Mouse (Mus musculus) hindbrain, postnatal 0 days (tissue): ENCODE measurements around the gene Fam187b. TPM values are rescaled to one million over a fixed set of nuclear protein-coding genes. Genes with fewer than 3 reads are reported as not detected.

ENCODE experiments used
- ATAC-seq: fragments of 200-750 bp; cut with Nextera tagmentation; 2 replicates; pipeline ENCODE4 v1.8.0; 2017; ENCODE audit warnings: mild to moderate bottlenecking, moderate TSS enrichment, moderate library complexity
- DNase-seq: peaks from one replicate; pipeline ENCODE4 v3.0.0-alpha.2; 2015; ENCODE audit warnings: low spot score
- H3K27ac ChIP-seq: fragments of 300-500 bp; sonication (generic); 2 replicates; pipeline ENCODE4 v1.5.1; 2014; ENCODE audit warnings: mild to moderate bottlenecking
- H3K27me3 ChIP-seq: fragments of 300-500 bp; sonication (generic); 2 replicates; pipeline ENCODE4 v1.6.1; 2014; ENCODE audit warnings: low read length, mixed read lengths; ENCODE audit not compliant: insufficient read depth
- H3K36me3 ChIP-seq: fragments of 300-500 bp; sonication (generic); 2 replicates; pipeline ENCODE4 v1.6.1; 2014; ENCODE audit warnings: low read length, mixed read lengths; ENCODE audit not compliant: insufficient read depth
- H3K4me1 ChIP-seq: fragments of 300-500 bp; sonication (generic); 2 replicates; pipeline ENCODE4 v1.6.1; 2014; ENCODE audit warnings: antibody characterized with exemption, low read length, mixed read lengths; ENCODE audit not compliant: insufficient read depth
- H3K4me2 ChIP-seq: fragments of 300-500 bp; sonication (generic); 2 replicates; pipeline ENCODE4 v1.6.1; 2014; ENCODE audit warnings: low read depth, mild to moderate bottlenecking, low read length, moderate library complexity, mixed read lengths
- H3K4me3 ChIP-seq: fragments of 300-500 bp; sonication (generic); 2 replicates; pipeline ENCODE4 v1.5.1; 2014; ENCODE audit warnings: low read length
- H3K9ac ChIP-seq: fragments of 300-500 bp; sonication (generic); replicated peaks from 2 replicates; pipeline ENCODE4 v1.6.1; 2014; ENCODE audit warnings: mild to moderate bottlenecking, low read length, moderate library complexity, mixed read lengths
- H3K9me3 ChIP-seq: fragments of 300-500 bp; sonication (generic); 2 replicates; pipeline ENCODE4 v1.6.1; 2016; ENCODE audit warnings: low read length, mixed read lengths
- CTCF ChIP-seq: IDR thresholded peaks from 2 replicates; pipeline ENCODE4 v1.5.1; 2016; ENCODE audit warnings: antibody characterized with exemption, control low read depth, low read depth
- WGBS: fragments of 180-500 bp; shearing (Covaris S2); extraction: QIAGEN DNeasy Blood & Tissue Kit; methylation state at CpG from one replicate; pipeline ENCODE4 v1.1.7; 2014; 5-methylcytosine and 5-hydroxymethylcytosine counted together
- polyA plus RNA-seq: library from polyadenylated mRNA; unstranded; fragments of >200 nt; fragmentation: Nextera tagmentation; extraction: Ambion mirVana; gene quantifications from 2 replicates; pipeline ENCODE4 v1.2.1, GENCODE M21; 2015
- total RNA-seq: library from RNA; depleted of rRNA; stranded (reverse); fragments of >200 nt; gene quantifications from 2 replicates; pipeline ENCODE4 v1.2.3, GENCODE M21; 2014; rRNA removed

Fam187b gene
- total and polyA plus RNA-seq, 2 experiments from 2014 or later: 0.16 to 0.89 TPM

- Histone ChIP-seq H3K4me1 (no peaks in the 10 kb centered on the region), H3K36me3 (no peaks in the 10 kb centered on the region), H3K9ac (no peak overlapping the region), H3K27ac (no peak overlapping the region), H3K4me2 (no peak overlapping the region), H3K4me3 (no peak overlapping the region), H3K27me3 (no peaks in the 10 kb centered on the region), H3K9me3 (no peaks in the 10 kb centered on the region)
- no peak for TF ChIP-seq CTCF
- whole genome bisulfite sequencing: 68% methylated on average over 9 of the region's 9 CpGs
- DNase-seq: no peak
- no peak for ATAC-seq
Observed at GRCm38 (mm10) chr7:31033409-31034165, 60.0 kb downstream of the Fam187b start.

GRCm38 (mm10) chr7:31034789-31035188 is 61.2 kb downstream of the Fam187b start:
- TF ChIP-seq CTCF: peak; percentile 40
- H3K4me2 ChIP-seq: no peak overlapping the region
- H3K4me1 ChIP-seq: no peaks in the 10 kb centered on the region
- ATAC-seq: no peak
- no peak overlapping the region for H3K27ac ChIP-seq
- no peak overlapping the region for H3K4me3 ChIP-seq
- WGBS: 71% methylated on average over 11 of the region's 11 CpGs
- no peaks in the 10 kb centered on the region for H3K36me3 ChIP-seq
- no peaks in the 10 kb centered on the region for H3K27me3 ChIP-seq
- no peak overlapping the region for H3K9ac ChIP-seq
- no peaks in the 10 kb centered on the region for H3K9me3 ChIP-seq
- DNase-seq: no peak

GRCm38 (mm10) chr7:31035291-31035690 is 61.7 kb downstream of the Fam187b start:
- Histone ChIP-seq H3K27ac (no peak overlapping the region), H3K27me3 (no peaks in the 10 kb centered on the region), H3K9ac (no peak overlapping the region), H3K4me3 (no peak overlapping the region), H3K4me1 (no peaks in the 10 kb centered on the region), H3K4me2 (no peak overlapping the region), H3K9me3 (no peaks in the 10 kb centered on the region), H3K36me3 (no peaks in the 10 kb centered on the region)
- ATAC-seq (no peak), DNase-seq (no peak)
- WGBS: 79% methylated on average over 11 of the region's 11 CpGs
- TF ChIP-seq CTCF: no peak

GRCm38 (mm10) chr7:31036917-31037316 is 63.3 kb downstream of the Fam187b start:
- no peak overlapping the region for H3K4me3 ChIP-seq
- ATAC-seq: no peak
- no peak overlapping the region for H3K27ac ChIP-seq
- no peaks in the 10 kb centered on the region for H3K4me1 ChIP-seq
- no peak for TF ChIP-seq CTCF
- no peak overlapping the region for H3K9ac ChIP-seq
- WGBS: 88% methylated on average over 7 of the region's 7 CpGs
- no peak overlapping the region for H3K4me2 ChIP-seq
- 0 out of 2 replicates have a peak, but pooled peaks cover 8% of the 10 kb centered on the region for H3K27me3 ChIP-seq
- DNase-seq: no peak
- H3K36me3 ChIP-seq: no peaks in the 10 kb centered on the region
- no peaks in the 10 kb centered on the region for H3K9me3 ChIP-seq

- Histone ChIP-seq H3K9ac (no peak overlapping the region), H3K27ac (no peak overlapping the region), H3K4me2 (no peak overlapping the region), H3K36me3 (no peaks in the 10 kb centered on the region), H3K27me3 (0 out of 2 replicates have a peak, but pooled peaks cover 11% of the 10 kb centered on the region), H3K9me3 (no peaks in the 10 kb centered on the region), H3K4me3 (no peak overlapping the region), H3K4me1 (no peaks in the 10 kb centered on the region)
- no peak for DNase-seq
- TF ChIP-seq CTCF: no peak
- 64% methylated on average over 2 of the region's 2 CpGs for WGBS
- no peak for ATAC-seq
Observed at GRCm38 (mm10) chr7:31037675-31038074, 64.1 kb downstream of the Fam187b start.

- H3K36me3 ChIP-seq: no peaks in the 10 kb centered on the region
- H3K4me2 ChIP-seq: no peak overlapping the region
- H3K4me3 ChIP-seq: no peak overlapping the region
- H3K9me3 ChIP-seq: no peaks in the 10 kb centered on the region
- DNase-seq: no peak
- H3K9ac ChIP-seq: no peak overlapping the region
- TF ChIP-seq CTCF: no peak
- ATAC-seq: no peak; the same call in 1 of the 2 replicates
- H3K27ac ChIP-seq: no peak overlapping the region
- no peaks in the 10 kb centered on the region for H3K4me1 ChIP-seq
- 0 out of 2 replicates have a peak, but pooled peaks cover 15% of the 10 kb centered on the region for H3K27me3 ChIP-seq
- WGBS: 78% methylated on average over 4 of the region's 4 CpGs
Observed at GRCm38 (mm10) chr7:31039011-31039410, 65.4 kb downstream of the Fam187b start.

Other genes with a start within 250 kb of the Fam187b start
- gene Tmem147, start 244.2 kb upstream of the Fam187b start, total RNA-seq: 195 and 238 TPM in 2 replicates
- gene Tmem147, start 244.2 kb upstream of the Fam187b start, polyA plus RNA-seq: 338 and 342 TPM in 2 replicates
- not detected in 2 replicates for gene Gapdhs, start 230.1 kb upstream of the Fam187b start, total RNA-seq
- gene Gapdhs, start 230.1 kb upstream of the Fam187b start, polyA plus RNA-seq: 0.32 and 0.69 TPM in 2 replicates
- gene Sbsn, start 222.3 kb upstream of the Fam187b start, total RNA-seq: 0.84 and 4.2 TPM in 2 replicates
- 2.9 and 3.0 TPM in 2 replicates for gene Sbsn, start 222.3 kb upstream of the Fam187b start, polyA plus RNA-seq
- 1.4 and 2.1 TPM in 2 replicates for gene Dmkn, start 210.0 kb upstream of the Fam187b start, total RNA-seq
- 3.9 and 5.8 TPM in 2 replicates for gene Dmkn, start 210.0 kb upstream of the Fam187b start, polyA plus RNA-seq
- gene Krtdap, start 185.9 kb upstream of the Fam187b start, total RNA-seq: not detected in 2 replicates
- 0.66 and 1.8 TPM in 2 replicates for gene Krtdap, start 185.9 kb upstream of the Fam187b start, polyA plus RNA-seq
- gene Ffar2, start 150.0 kb upstream of the Fam187b start, total RNA-seq: 0.16 TPM in 1 of 2 replicates, not detected in the other
- 0.19 and 0.23 TPM in 2 replicates for gene Ffar2, start 150.0 kb upstream of the Fam187b start, polyA plus RNA-seq
- 0.05 TPM in 1 of 2 replicates, not detected in the other for gene Ffar3, start 117.6 kb upstream of the Fam187b start, total RNA-seq
- gene Ffar3, start 117.6 kb upstream of the Fam187b start, polyA plus RNA-seq: 0.09 TPM in 1 of 2 replicates, not detected in the other
- not detected in 2 replicates for gene Ffar1, start 112.2 kb upstream of the Fam187b start, total RNA-seq
- gene Ffar1, start 112.2 kb upstream of the Fam187b start, polyA plus RNA-seq: not detected in 2 replicates
- 0.07 and 3.2 TPM in 2 replicates for gene Cd22, start 93.4 kb upstream of the Fam187b start, total RNA-seq
- 0.09 and 0.20 TPM in 2 replicates for gene Cd22, start 93.4 kb upstream of the Fam187b start, polyA plus RNA-seq
- 39.0 and 48.7 TPM in 2 replicates for gene Mag, start 58.9 kb upstream of the Fam187b start, total RNA-seq
- 14.4 and 18.6 TPM in 2 replicates for gene Mag, start 58.9 kb upstream of the Fam187b start, polyA plus RNA-seq
- not detected in 2 replicates for gene Hamp2, start 49.1 kb upstream of the Fam187b start, total RNA-seq
- not detected in 2 replicates for gene Hamp2, start 49.1 kb upstream of the Fam187b start, polyA plus RNA-seq
- gene Hamp, start 29.8 kb upstream of the Fam187b start, total RNA-seq: not detected in 2 replicates
- gene Hamp, start 29.8 kb upstream of the Fam187b start, polyA plus RNA-seq: not detected in 2 replicates
- gene Usf2, start 17.0 kb upstream of the Fam187b start, total RNA-seq: 103 and 114 TPM in 2 replicates
- 27.1 and 28.0 TPM in 2 replicates for gene Usf2, start 17.0 kb upstream of the Fam187b start, polyA plus RNA-seq
- 22.8 and 28.8 TPM in 2 replicates for gene Lsr, start 326 bp upstream of the Fam187b start, total RNA-seq
- 25.3 and 25.5 TPM in 2 replicates for gene Lsr, start 326 bp upstream of the Fam187b start, polyA plus RNA-seq
- gene Fxyd5, start 68.7 kb downstream of the Fam187b start, total RNA-seq: 15.3 and 22.1 TPM in 2 replicates
- 33.3 and 35.3 TPM in 2 replicates for gene Fxyd5, start 68.7 kb downstream of the Fam187b start, polyA plus RNA-seq
- 234 and 282 TPM in 2 replicates for gene Fxyd7, start 77.7 kb downstream of the Fam187b start, total RNA-seq
- 466 and 477 TPM in 2 replicates for gene Fxyd7, start 77.7 kb downstream of the Fam187b start, polyA plus RNA-seq
- 24.0 and 26.5 TPM in 2 replicates for gene Fxyd1, start 83.4 kb downstream of the Fam187b start, total RNA-seq
- gene Fxyd1, start 83.4 kb downstream of the Fam187b start, polyA plus RNA-seq: 129 and 150 TPM in 2 replicates
- 1.9 and 5.9 TPM in 2 replicates for gene Lgi4, start 85.6 kb downstream of the Fam187b start, total RNA-seq
- gene Lgi4, start 85.6 kb downstream of the Fam187b start, polyA plus RNA-seq: 1.2 and 1.3 TPM in 2 replicates
- not detected in 2 replicates for gene Fxyd3, start 102.9 kb downstream of the Fam187b start, total RNA-seq
- 1.2 and 1.5 TPM in 2 replicates for gene Fxyd3, start 102.9 kb downstream of the Fam187b start, polyA plus RNA-seq
- not detected in 2 replicates for gene Hpn, start 141.5 kb downstream of the Fam187b start, total RNA-seq
- 0.88 and 1.3 TPM in 2 replicates for gene Hpn, start 141.5 kb downstream of the Fam187b start, polyA plus RNA-seq
- 65.7 and 69.5 TPM in 2 replicates for gene Scn1b, start 153.2 kb downstream of the Fam187b start, total RNA-seq
- 44.3 and 46.0 TPM in 2 replicates for gene Scn1b, start 153.2 kb downstream of the Fam187b start, polyA plus RNA-seq
- 256 and 258 TPM in 2 replicates for gene Gramd1a, start 182.1 kb downstream of the Fam187b start, total RNA-seq
- 137 and 143 TPM in 2 replicates for gene Gramd1a, start 182.1 kb downstream of the Fam187b start, polyA plus RNA-seq